ENCODE assay signal across 22 mouse cellular contexts in genomic region chr6:148603878-148604277, GRCm38 (mm10).
DNase-seq lines count a peak whose midpoint lies in the region; ATAC-seq and TF ChIP-seq lines count a peak whose summit lies in the region.
"Had no signal": no experiment of that assay in that cellular context is flagged by ENCODE, and none has a peak within 500 bp of the region (broad histone marks: within the 10 kb centered on the region; RNA-seq: fewer than 3 reads in every experiment).

No protein-coding gene starts in this region.

- H3K36me3 ChIP-seq in liver, embryonic 13.5 days: no peaks in the 10 kb centered on the region
- no peaks in the 10 kb centered on the region for H3K36me3 ChIP-seq in liver, postnatal 0 days (replicated peaks; ENCODE audit: insufficient read depth, low read length)
- no peaks in the 10 kb centered on the region for H3K36me3 ChIP-seq in hindbrain, embryonic 13.5 days
- H3K36me3 ChIP-seq: embryonic facial prominence, embryonic 15.5 days; G1E; heart, embryonic 10.5 days; hindbrain, embryonic 10.5 days; hindbrain, embryonic 15.5 days had no signal

- 64% methylated on average over 2 of the region's 2 CpGs for WGBS in liver, embryonic 13.5 days (ENCODE audit: insufficient replicate concordance)
- WGBS in liver, postnatal 0 days (ENCODE audit: insufficient replicate concordance): 64% methylated on average over 2 of the region's 2 CpGs
- WGBS in hindbrain, embryonic 13.5 days: 89% methylated on average over 2 of the region's 2 CpGs

- peak; percentile 22 for DNase-seq in heart, adult 11 months
- DNase-seq in heart, postnatal 10 days: no peak
- DNase-seq in liver, embryonic 13.5 days: no peak
- DNase-seq in liver, postnatal 0 days: peak; percentile 20
- no peak for DNase-seq in T-cell, adult 2 months (ENCODE audit: low spot score)
- DNase-seq in frontal cortex, postnatal 14 days (ENCODE audit: low spot score in 2 of 2): no peak
- DNase-seq: adrenal gland, postnatal 14 days; B cell, adult 2 months; cerebellum, adult 2 months; cerebellum, postnatal 10 days; gastrocnemius, postnatal 36 days; heart, adult 18-20 months; heart, postnatal 14 days had no signal

- ATAC-seq in erythroid progenitor cell, adult 5-6 weeks (replicated peaks; ENCODE audit: low FRiP score, poor library complexity, severe bottlenecking): peak; percentile 53
- ATAC-seq in liver, embryonic 13.5 days (ENCODE audit: low read depth): peak; percentile 69
- peak; percentile 69 for ATAC-seq in liver, postnatal 0 days
- no peak for ATAC-seq in hindbrain, embryonic 13.5 days (ENCODE audit: low FRiP score)
- ATAC-seq: CD4-positive, CD25-positive, alpha-beta regulatory T cell, adult 4 months; forebrain, embryonic 13.5 days had no signal

- no peaks in the 10 kb centered on the region for H3K27me3 ChIP-seq in liver, embryonic 13.5 days
- no peaks in the 10 kb centered on the region for H3K27me3 ChIP-seq in liver, postnatal 0 days (ENCODE audit: insufficient read depth, low read length)
- no peaks in the 10 kb centered on the region for H3K27me3 ChIP-seq in hindbrain, embryonic 13.5 days
- H3K27me3 ChIP-seq: embryonic facial prominence, embryonic 15.5 days; forebrain, embryonic 13.5 days; hindbrain, embryonic 15.5 days had no signal

- intact Hi-C loops in heart, postnatal 10 days (cut with DNase I): no loop called here

- H3K4me2 ChIP-seq in liver, embryonic 13.5 days: peak overlapping the region; percentile 48
- peak overlapping the region; percentile 23; the same call in 1 of the 2 replicates for H3K4me2 ChIP-seq in liver, postnatal 0 days (ENCODE audit: low read depth, low read length)
- no peak overlapping the region for H3K4me2 ChIP-seq in hindbrain, embryonic 13.5 days
- H3K4me2 ChIP-seq: embryonic facial prominence, embryonic 15.5 days; forebrain, embryonic 13.5 days; hindbrain, embryonic 15.5 days had no signal

- no peak for TF ChIP-seq EP300 in liver, postnatal 0 days (IDR thresholded peaks at IDR 0.05; ENCODE audit: low read depth)

- H3K9me3 ChIP-seq in liver, embryonic 13.5 days (replicated peaks): no peaks in the 10 kb centered on the region
- no peaks in the 10 kb centered on the region for H3K9me3 ChIP-seq in liver, postnatal 0 days (ENCODE audit: low read length)
- no peaks in the 10 kb centered on the region for H3K9me3 ChIP-seq in hindbrain, embryonic 13.5 days
- H3K9me3 ChIP-seq: embryonic facial prominence, embryonic 15.5 days; forebrain, embryonic 13.5 days; heart, embryonic 10.5 days; hindbrain, embryonic 10.5 days; hindbrain, embryonic 15.5 days had no signal

- H3K4me3 ChIP-seq in liver, embryonic 13.5 days (replicated peaks): no peak overlapping the region
- H3K4me3 ChIP-seq in liver, postnatal 0 days (ENCODE audit: low read depth, low read length): no peak overlapping the region
- H3K4me3 ChIP-seq in hindbrain, embryonic 13.5 days: no peak overlapping the region
- H3K4me3 ChIP-seq: embryonic facial prominence, embryonic 15.5 days; forebrain, embryonic 13.5 days; heart, embryonic 10.5 days; hindbrain, embryonic 10.5 days; hindbrain, embryonic 15.5 days had no signal

- peak overlapping the region; percentile 66 for H3K9ac ChIP-seq in liver, embryonic 13.5 days
- H3K9ac ChIP-seq in liver, postnatal 0 days (replicated peaks): no peak overlapping the region
- H3K9ac ChIP-seq in hindbrain, embryonic 13.5 days: no peak overlapping the region
- H3K9ac ChIP-seq: embryonic facial prominence, embryonic 15.5 days; forebrain, embryonic 13.5 days; hindbrain, embryonic 15.5 days had no signal

- H3K4me1 ChIP-seq in liver, embryonic 13.5 days (replicated peaks): peaks cover 51% of the 10 kb centered on the region
- H3K4me1 ChIP-seq in liver, postnatal 0 days (ENCODE audit: insufficient read depth): peaks cover 12% of the 10 kb centered on the region
- 0 out of 2 replicates have a peak, but pooled peaks cover 3% of the 10 kb centered on the region for H3K4me1 ChIP-seq in hindbrain, embryonic 13.5 days (replicated peaks)

- peak overlapping the region; percentile 89 for H3K27ac ChIP-seq in liver, embryonic 13.5 days
- H3K27ac ChIP-seq in liver, postnatal 0 days (ENCODE audit: low read depth): peak overlapping the region; percentile 66
- no peak overlapping the region for H3K27ac ChIP-seq in hindbrain, embryonic 13.5 days
- H3K27ac ChIP-seq: embryonic facial prominence, embryonic 15.5 days; forebrain, embryonic 13.5 days; hindbrain, embryonic 10.5 days; hindbrain, embryonic 15.5 days had no signal

- no peak for TF ChIP-seq CTCF in liver, postnatal 0 days (IDR thresholded peaks at IDR 0.05; ENCODE audit: low read depth)

Comparison
In these comparisons a context has a peak if more than half of its experiments do, and no peak if none do; other contexts are left out.
1. DNase-seq: peak in heart, adult 11 months (single experiment) and liver, postnatal 0 days (single experiment); none in heart, postnatal 10 days (0 of 2), liver, embryonic 13.5 days (single experiment), T-cell, adult 2 months (single experiment) and frontal cortex, postnatal 14 days (0 of 2).